Mouse (Mus musculus) monocyte, adult 2 months (primary cell): ENCODE measurements at regions not wholly inside any gene's neighbourhood (a gene's known extent, or its start where the extent isn't known, plus 50 kb on each side); places are given as distances from the start of the nearest gene placed in this dataset.
"Not testable (repeated sequence)": the region's sequence is repeated elsewhere in the genome, so short reads cannot be mapped to it uniquely, and the experiment has no call there.

Source experiments
- DNase-seq, 2 experiments: peaks; one replicate each; pipeline ENCODE4 v3.0.0; 2022; ENCODE audit warnings: low spot score in 2 of 2, low read depth in 1 of 2

GRCm38 (mm10) chr12:3188734-3189275, 121.0 kb downstream of the Rab10 start:
- DNase-seq, result not testable (repeated sequence)

- DNase-seq, result no peak
Measured at GRCm38 (mm10) chr12:3188137-3188536, 121.6 kb downstream of the Rab10 start.

- no peak for DNase-seq
Measured at GRCm38 (mm10) chr12:3173325-3173724, 136.4 kb downstream of the Rab10 start.

GRCm38 (mm10) chr12:3169705-3170287, 140.0 kb downstream of the Rab10 start:
- DNase-seq, result not testable (repeated sequence)

- DNase-seq, result not testable (repeated sequence)
Measured at GRCm38 (mm10) chr12:3161666-3162065, 148.1 kb downstream of the Rab10 start.

GRCm38 (mm10) chr12:3158771-3159170, 151.0 kb downstream of the Rab10 start:
- DNase-seq, result not testable (repeated sequence)

- DNase-seq, result not testable (repeated sequence)
Measured at GRCm38 (mm10) chr12:3153705-3154104, 156.1 kb downstream of the Rab10 start.

GRCm38 (mm10) chr12:3132553-3132952, 177.2 kb downstream of the Rab10 start:
- not testable (repeated sequence) for DNase-seq

- not testable (repeated sequence) for DNase-seq
Measured at GRCm38 (mm10) chr12:3131149-3131751, 178.5 kb downstream of the Rab10 start.

GRCm38 (mm10) chr12:3127336-3127735, 182.4 kb downstream of the Rab10 start:
- DNase-seq, result not testable (repeated sequence)

- DNase-seq, result no peak
Measured at GRCm38 (mm10) chr12:3124036-3124435, 185.7 kb downstream of the Rab10 start.

GRCm38 (mm10) chr12:3110589-3110988, 199.2 kb downstream of the Rab10 start:
- DNase-seq, result not testable (repeated sequence)

- peak; percentile 93 to 97 for DNase-seq
Measured at GRCm38 (mm10) chr12:3109671-3110070, 200.1 kb downstream of the Rab10 start.

- DNase-seq, result not testable (repeated sequence)
Measured at GRCm38 (mm10) chr12:3101963-3102362, 207.8 kb downstream of the Rab10 start.

- DNase-seq, result peak in 1 of 2 experiments; percentile 11
Measured at GRCm38 (mm10) chr12:3098175-3098574, 211.6 kb downstream of the Rab10 start.

- DNase-seq, result no peak
Measured at GRCm38 (mm10) chr12:3094509-3094908, 215.3 kb downstream of the Rab10 start.

GRCm38 (mm10) chr12:3092974-3093373, 216.8 kb downstream of the Rab10 start:
- DNase-seq, result not testable (repeated sequence)

- not testable (repeated sequence) for DNase-seq
Measured at GRCm38 (mm10) chr12:3049546-3049945, 260.2 kb downstream of the Rab10 start.

- not testable (repeated sequence) for DNase-seq
Measured at GRCm38 (mm10) chr12:3018446-3018845, 291.3 kb downstream of the Rab10 start.

- not testable (repeated sequence) for DNase-seq
Measured at GRCm38 (mm10) chr12:3016777-3017176, 293.0 kb downstream of the Rab10 start.
